7 mouse cellular contexts compared by ENCODE assay signal in the genomic region with DNA sequence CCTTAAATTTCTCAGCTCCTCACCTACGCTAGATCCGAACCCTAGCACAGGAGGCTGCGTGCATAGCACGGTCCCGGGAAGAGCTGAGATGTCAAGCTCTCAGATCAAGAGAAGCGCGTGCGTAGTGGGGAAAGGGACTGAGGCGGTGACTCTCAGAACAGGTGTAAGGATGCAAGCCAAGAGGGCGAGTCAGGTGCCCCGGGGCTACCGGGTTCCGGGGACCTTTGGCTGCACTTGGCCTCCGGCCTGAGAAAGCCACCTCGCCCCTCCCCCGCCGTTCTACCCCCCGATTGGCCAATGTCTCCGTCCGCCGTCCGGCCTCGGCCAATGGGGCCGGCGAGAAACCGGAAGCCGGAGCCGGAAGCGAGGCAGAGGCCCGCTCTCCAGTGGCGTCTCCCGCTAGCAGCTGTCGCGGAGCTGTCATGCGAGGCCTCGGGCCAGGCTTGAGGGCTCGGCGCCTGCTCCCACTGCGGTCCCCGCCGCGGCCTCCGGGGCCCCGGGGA. TPM values are rescaled to one million over a fixed set of nuclear protein-coding genes. Genes with fewer than 3 reads are reported as not detected.
A peak's percentile ranks its signal among the peaks of the same experiment; 100 is the strongest.
DNase-seq lines count a peak whose midpoint lies in the region; ATAC-seq lines count a peak whose summit lies in the region.

Mlycd (plus strand) TSS at position 355 of the 503 bp plus-strand sequence.

- peak within 1 kb of the TSS; percentile 92 for H3K9ac ChIP-seq in intestine, embryonic 16.5 days (ENCODE audit: low read depth, low read length)
- peak within 1 kb of the TSS; percentile 86 for H3K9ac ChIP-seq in midbrain, embryonic 11.5 days (ENCODE audit: low read length)

- 2% methylated on average over 43 of the region's 44 CpGs for WGBS in intestine, embryonic 16.5 days
- 3% methylated on average over 40 of the region's 44 CpGs for WGBS in midbrain, embryonic 11.5 days

- ATAC-seq in intestine, embryonic 16.5 days = peak; percentile 94
- ATAC-seq in midbrain, embryonic 11.5 days (ENCODE audit: low FRiP score) = peak; percentile 97

- H3K36me3 ChIP-seq in intestine, embryonic 16.5 days (ENCODE audit: control insufficient read depth, insufficient read depth, low read length) = no peaks in the 10 kb centered on the region
- no peaks in the 10 kb centered on the region for H3K36me3 ChIP-seq in midbrain, embryonic 11.5 days (ENCODE audit: control insufficient read depth, insufficient read depth, low read length)

- H3K9me3 ChIP-seq in intestine, embryonic 16.5 days (ENCODE audit: control insufficient read depth, low read length) = no peaks in the 10 kb centered on the region
- H3K9me3 ChIP-seq in midbrain, embryonic 11.5 days (ENCODE audit: control insufficient read depth, low read length) = no peaks in the 10 kb centered on the region

- peak within 1 kb of the TSS; percentile 80 for H3K27ac ChIP-seq in intestine, embryonic 16.5 days (ENCODE audit: low read length)
- peak within 1 kb of the TSS; percentile 77 for H3K27ac ChIP-seq in midbrain, embryonic 11.5 days (ENCODE audit: low read depth, low read length)

- H3K4me2 ChIP-seq in intestine, embryonic 16.5 days (ENCODE audit: low read depth, low read length) = peak within 1 kb of the TSS; percentile 97
- H3K4me2 ChIP-seq in midbrain, embryonic 11.5 days = peak within 1 kb of the TSS; percentile 100

- no peaks in the 10 kb centered on the region for H3K27me3 ChIP-seq in intestine, embryonic 16.5 days (replicated peaks; ENCODE audit: control insufficient read depth, insufficient read depth, low read length)
- H3K27me3 ChIP-seq in midbrain, embryonic 11.5 days (ENCODE audit: control insufficient read depth, insufficient read depth, low read length) = no peaks in the 10 kb centered on the region

- peaks cover 14% of the 10 kb centered on the region for H3K4me1 ChIP-seq in intestine, embryonic 16.5 days (ENCODE audit: control insufficient read depth, insufficient read depth, low read length)
- H3K4me1 ChIP-seq in midbrain, embryonic 11.5 days (ENCODE audit: control insufficient read depth, insufficient read depth, low read length) = peaks cover 8% of the 10 kb centered on the region

- H3K4me3 ChIP-seq in intestine, embryonic 16.5 days (ENCODE audit: low read length) = peak within 1 kb of the TSS; percentile 87
- H3K4me3 ChIP-seq in midbrain, embryonic 11.5 days (ENCODE audit: low read depth, low read length) = peak within 1 kb of the TSS; percentile 83

- intact Hi-C loops in gastrocnemius, postnatal 36 days (cut with DNase I) = no loop called here
- intact Hi-C loops in left cerebral cortex, postnatal 36 days (cut with DNase I) = no loop called here

- DNase-seq in adrenal gland, adult 2 months = peak; percentile 97
- DNase-seq in embryo, embryonic 11.5 days (ENCODE audit: low read depth, low spot score) = peak; percentile 80
- DNase-seq in gastrocnemius, postnatal 36 days = peak; percentile 85 to 92
- DNase-seq in left cerebral cortex, postnatal 36 days (ENCODE audit: low spot score in 2 of 2) = peak; percentile 91 to 93
- peak; percentile 98 for DNase-seq in midbrain, embryonic 11.5 days (ENCODE audit: low spot score, missing footprints)
- peak; percentile 97 for DNase-seq in skeletal muscle tissue, adult 2 months (ENCODE audit: low read depth, low spot score)

RNA-seq across cellular contexts. Expression of gene Mlycd, which starts in this region (rescaled TPM):
- 10 to 100 TPM; 41.8 to 69.4 TPM for total RNA-seq in adrenal gland, adult 2 months (2021)
- polyA plus RNA-seq in adrenal gland, adult 2 months (2012; rRNA removed) = 110 and 118 TPM in 2 replicates
- 100 to 1,000 TPM in 1 of 2 experiments, 10 to 100 TPM in 1; 73.5 to 114 TPM for total RNA-seq in gastrocnemius, postnatal 36 days (2021)
- polyA plus RNA-seq in intestine, embryonic 16.5 days (2015; fragmentation: Nextera tagmentation; extraction: Ambion mirVana) = 20.6 and 22.7 TPM in 2 replicates
- 10 to 100 TPM; 29.4 to 33.8 TPM for total RNA-seq in left cerebral cortex, postnatal 36 days (2021)
- polyA plus RNA-seq in midbrain, embryonic 11.5 days (2014; fragmentation: Nextera tagmentation; extraction: Ambion mirVana) = 11.3 and 11.6 TPM in 2 replicates

Comparison
In these comparisons a context has a peak if more than half of its experiments do, and no peak if none do; other contexts are left out.
1. Peak in every context shown above with its lines: DNase-seq, ATAC-seq, H3K4me3 ChIP-seq and H3K27ac ChIP-seq.